8 mouse cellular contexts compared by ENCODE assay signal in genomic region chr3:75556695-75557291, GRCm38 (mm10). TPM values are rescaled to one million over a fixed set of nuclear protein-coding genes. Genes with fewer than 3 reads are reported as not detected.
A peak's percentile ranks its signal among the peaks of the same experiment; 100 is the strongest.
DNase-seq lines count a peak whose midpoint lies in the region; ATAC-seq lines count a peak whose summit lies in the region.

Gene Pdcd10 (minus strand): TSS chr3:75556856.

- no peaks in the 10 kb centered on the region for H3K27me3 ChIP-seq in forebrain, embryonic 14.5 days (replicated peaks; ENCODE audit: control insufficient read depth, insufficient read depth, low read length)
- no peaks in the 10 kb centered on the region for H3K27me3 ChIP-seq in neural tube, embryonic 15.5 days (replicated peaks)

- peak; percentile 100 for DNase-seq in ES-CJ7 (ENCODE audit: low read depth, low spot score)
- DNase-seq in cerebellum, adult 11 months = peak; percentile 100
- DNase-seq in forebrain, embryonic 14.5 days (ENCODE audit: low spot score) = peak; percentile 100
- peak; percentile 97 to 98 for DNase-seq in heart, postnatal 14 days
- peak; percentile 100 for DNase-seq in layer of hippocampus, adult 11-12 months (ENCODE audit: low spot score)
- peak; percentile 100 for DNase-seq in lung, adult 18-20 months
- DNase-seq in testis, postnatal 14 days (ENCODE audit: low spot score) = peak; percentile 99

- under 1% methylated on average over 35 of the region's 35 CpGs for WGBS in forebrain, embryonic 14.5 days
- under 1% methylated on average over 35 of the region's 35 CpGs for WGBS in neural tube, embryonic 15.5 days

- peaks cover 4% of the 10 kb centered on the region; the same call in 1 of the 2 replicates for H3K4me1 ChIP-seq in forebrain, embryonic 14.5 days (ENCODE audit: control insufficient read depth, insufficient read depth, low read length)
- peaks cover 8% of the 10 kb centered on the region for H3K4me1 ChIP-seq in neural tube, embryonic 15.5 days

- peak within 1 kb of the TSS; percentile 88 for H3K27ac ChIP-seq in forebrain, embryonic 14.5 days (ENCODE audit: low read depth, low read length)
- peak within 1 kb of the TSS; percentile 89 for H3K27ac ChIP-seq in neural tube, embryonic 15.5 days (replicated peaks)

- ATAC-seq in forebrain, embryonic 14.5 days = peak; percentile 96
- peak; percentile 97 for ATAC-seq in neural tube, embryonic 15.5 days (ENCODE audit: low FRiP score)

- H3K9ac ChIP-seq in forebrain, embryonic 14.5 days (ENCODE audit: low read length) = peak within 1 kb of the TSS; percentile 93
- H3K9ac ChIP-seq in neural tube, embryonic 15.5 days (replicated peaks) = peak within 1 kb of the TSS; percentile 86

- peak within 1 kb of the TSS; percentile 89 for H3K4me3 ChIP-seq in forebrain, embryonic 14.5 days (ENCODE audit: low read depth, low read length)
- peak within 1 kb of the TSS; percentile 80 for H3K4me3 ChIP-seq in neural tube, embryonic 15.5 days (replicated peaks)

- H3K9me3 ChIP-seq in forebrain, embryonic 14.5 days (replicated peaks; ENCODE audit: control insufficient read depth, low read length) = no peaks in the 10 kb centered on the region
- no peaks in the 10 kb centered on the region for H3K9me3 ChIP-seq in neural tube, embryonic 15.5 days (replicated peaks)

- intact Hi-C loops in heart, postnatal 14 days (cut with DNase I) = loop anchor here (10.0 kb wide), 1 partner anchor 398 kb away; the partner anchor contains the start of gene Golim4

- no peaks in the 10 kb centered on the region for H3K36me3 ChIP-seq in forebrain, embryonic 14.5 days (ENCODE audit: control insufficient read depth, insufficient read depth, low read length)
- no peaks in the 10 kb centered on the region for H3K36me3 ChIP-seq in neural tube, embryonic 15.5 days

- peak within 1 kb of the TSS; percentile 83 for H3K4me2 ChIP-seq in forebrain, embryonic 14.5 days (ENCODE audit: low read length)
- H3K4me2 ChIP-seq in neural tube, embryonic 15.5 days = peak within 1 kb of the TSS; percentile 66

RNA-seq across cellular contexts. Expression of gene Pdcd10, which starts in this region (rescaled TPM):
- 103 and 106 TPM in 2 replicates for polyA plus RNA-seq in forebrain, embryonic 14.5 days (2014; fragmentation: Nextera tagmentation; extraction: Ambion mirVana)
- total RNA-seq in heart, postnatal 14 days (2021) = 10 to 100 TPM; 30.9 to 35.1 TPM
- 76.5 and 83.2 TPM in 2 replicates for polyA plus RNA-seq in neural tube, embryonic 15.5 days (2015; fragmentation: Nextera tagmentation; extraction: Ambion mirVana)

Comparison
In these comparisons a context has a peak if more than half of its experiments do, and no peak if none do; other contexts are left out.
1. Peak in every context shown above with its lines: DNase-seq, ATAC-seq, H3K4me3 ChIP-seq and H3K27ac ChIP-seq.